In the genomic region with DNA sequence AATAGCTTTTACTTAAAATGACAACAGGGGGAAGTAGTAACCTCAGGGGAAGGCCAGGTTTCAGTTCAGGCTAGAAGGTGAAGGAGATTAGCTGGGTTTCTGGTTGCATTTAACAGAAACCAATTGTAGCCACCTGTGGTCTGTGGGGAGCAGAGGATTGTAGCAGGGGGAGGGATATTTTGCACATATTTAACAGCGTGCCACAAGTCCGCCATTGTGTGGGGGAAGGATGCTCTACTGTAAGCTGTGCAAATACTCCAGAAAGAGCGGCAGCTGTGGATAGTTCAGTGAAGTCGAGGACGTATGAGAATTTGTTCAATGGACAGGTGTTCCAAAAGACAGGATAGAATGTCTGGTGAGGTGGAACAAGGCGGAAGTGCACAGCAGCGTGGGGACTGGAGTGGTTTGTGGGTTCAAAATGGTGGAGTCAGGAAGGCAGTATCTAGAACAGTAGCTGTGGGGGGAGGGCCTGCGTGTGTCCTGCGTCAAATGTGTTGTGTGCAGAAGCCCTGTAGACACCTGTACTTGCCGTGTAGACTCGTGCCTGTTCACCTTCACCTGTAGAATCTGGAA, we compare ENCODE assay signal across 1 mouse cellular context.
TF ChIP-seq lines count a peak whose summit lies in the region.

No protein-coding gene starts in this region.

TF ChIP-seq in CH12.LX, 34 proteins besides CTCF, POLR2A, EP300 and RAD21 (continued from another document):
- TF ChIP-seq SIN3A (IDR thresholded peaks at IDR 0.05; ENCODE audit: low read length) (peak; percentile 74; the same call in 1 of the 2 replicates), MAFK (IDR thresholded peaks at IDR 0.05; ENCODE audit: insufficient replicate concordance, low read length) (peak; percentile 76), ZKSCAN1 (IDR thresholded peaks at IDR 0.05; ENCODE audit: borderline replicate concordance, low read depth, low read length) (no peak), JUND (conservative IDR thresholded peaks at IDR 0.05; ENCODE audit: low read depth, low read length) (no peak; the same call in 1 of the 2 replicates), ZNF384 (IDR thresholded peaks at IDR 0.05; ENCODE audit: low read depth, low read length) (no peak), BHLHE40 (IDR thresholded peaks at IDR 0.05; ENCODE audit: low read depth, low read length) (peak; percentile 66), MAZ (IDR thresholded peaks at IDR 0.05; ENCODE audit: low read depth, low read length) (peak; percentile 79; the same call in 1 of the 2 replicates), MAX (IDR thresholded peaks at IDR 0.05; ENCODE audit: low read length) (peak; percentile 92), MYC (IDR thresholded peaks at IDR 0.05; ENCODE audit: low read depth, low read length) (peak; percentile 96), ZC3H11A (IDR thresholded peaks at IDR 0.05; ENCODE audit: low read depth, low read length) (no peak), E2F4 (IDR thresholded peaks at IDR 0.05; ENCODE audit: insufficient replicate concordance, low read depth, low read length) (no peak), HCFC1 (IDR thresholded peaks at IDR 0.05; ENCODE audit: low read depth, low read length) (peak; percentile 49; the same call in 1 of the 2 replicates), ELF1 (IDR thresholded peaks at IDR 0.05; ENCODE audit: low read depth, low read length) (peak; percentile 85), POLR2AphosphoS2 (IDR thresholded peaks at IDR 0.05; ENCODE audit: low read depth, low read length) (no peak), IRF4 (IDR thresholded peaks at IDR 0.05; ENCODE audit: low read depth, low read length) (peak; percentile 94), NRF1 (IDR thresholded peaks at IDR 0.05; ENCODE audit: low read depth, low read length) (0 out of 2 replicates have a peak, but pooled peaks have one; percentile 36), USF1 (IDR thresholded peaks at IDR 0.05; ENCODE audit: low read depth, low read length) (no peak), RCOR1 (conservative IDR thresholded peaks at IDR 0.05; ENCODE audit: low read depth, low read length) (0 out of 2 replicates have a peak, but pooled peaks have one; percentile 66)
